Mouse (Mus musculus) kidney, adult 18-20 months (tissue): ENCODE data around the gene Mms22l.
"Not testable (repeated sequence)": the region's sequence is repeated elsewhere in the genome, so short reads cannot be mapped to it uniquely, and the experiment has no call there.

ENCODE experiments used
- DNase-seq: peaks from one replicate; pipeline ENCODE4 v3.0.0; 2021

The Mms22l gene

DNA sequence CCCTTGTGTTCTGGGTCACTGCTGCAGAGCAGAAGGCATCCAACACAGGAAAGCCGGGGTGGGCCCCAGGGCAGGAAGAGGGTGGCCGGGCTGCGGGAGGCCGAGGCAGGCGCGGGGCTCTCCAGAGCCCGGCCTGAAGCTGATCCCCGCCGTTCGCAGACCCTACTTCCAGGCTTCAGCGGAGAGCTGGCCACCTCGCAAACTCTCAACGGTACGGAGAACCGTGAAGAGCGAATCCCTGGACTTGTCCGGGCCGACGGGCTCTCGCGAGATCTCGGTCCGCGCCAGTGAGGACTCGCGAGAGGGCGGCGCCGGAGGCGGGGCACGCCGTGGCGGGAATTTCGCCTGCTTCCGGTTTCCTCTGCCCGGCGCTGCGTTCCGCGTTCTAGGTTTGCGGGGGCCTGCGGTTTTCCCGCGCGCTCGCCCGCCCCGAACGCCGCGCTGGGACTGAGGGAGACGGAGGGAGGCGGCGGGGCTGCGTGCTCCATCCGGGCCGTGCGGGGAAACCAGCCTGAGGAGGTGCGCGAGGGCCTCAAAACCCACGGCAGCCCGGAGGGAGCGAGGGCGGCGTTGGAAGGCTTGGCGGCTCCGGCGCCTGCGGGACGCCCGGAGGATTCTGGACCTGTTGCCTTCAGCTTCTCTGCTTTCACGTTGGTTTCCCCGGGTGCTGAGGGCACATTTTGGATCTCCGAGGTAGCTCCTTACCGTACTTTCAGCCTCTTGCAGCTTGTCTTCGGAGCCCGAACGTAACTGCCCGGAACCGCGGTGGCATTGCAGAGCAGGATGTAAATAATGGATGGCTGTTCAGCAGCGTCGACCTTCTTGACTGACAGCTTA is at the start of gene Mms22l:
Mms22l (plus strand) TSS at position 336 of the 837 bp plus-strand sequence.
- peak; percentile 94 for DNase-seq

DNA sequence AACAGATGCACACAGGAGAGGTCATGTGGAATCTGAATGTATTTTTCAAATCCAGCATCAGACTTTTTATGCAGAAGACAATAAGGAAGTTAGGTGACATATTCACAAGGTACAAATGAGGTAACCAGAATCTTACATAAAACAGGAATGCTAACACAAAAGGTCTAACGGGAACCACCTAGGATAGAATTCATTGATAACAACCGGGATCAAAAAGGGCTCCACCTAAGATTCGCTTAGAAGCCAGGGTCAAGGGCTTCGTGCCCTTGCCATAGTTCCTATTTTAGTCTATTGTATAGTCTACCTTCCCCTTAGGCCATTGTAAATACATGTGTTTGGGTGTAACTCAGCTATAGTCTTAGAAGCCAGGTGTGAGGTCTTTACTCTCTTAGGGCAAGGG is 12.2 kb upstream of the Mms22l start:
- not testable (repeated sequence) for DNase-seq

DNA sequence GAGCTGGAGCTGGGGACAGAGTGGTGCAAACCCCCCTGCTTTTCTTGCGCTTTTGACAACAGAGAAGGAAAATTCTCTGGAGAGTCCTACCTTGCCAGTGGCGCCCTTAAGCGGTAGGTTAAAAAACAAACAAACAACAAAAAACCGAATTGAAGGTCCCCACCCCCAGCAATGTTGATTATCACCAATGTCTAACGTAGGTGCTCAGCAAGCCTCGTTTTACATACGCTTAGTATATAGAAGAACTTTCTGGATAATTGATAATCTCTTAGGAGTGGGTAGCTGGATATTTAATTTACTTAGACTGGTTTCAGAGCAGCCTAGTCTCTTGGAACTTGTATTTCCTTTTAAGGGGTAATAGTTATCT is 685 bp downstream of the Mms22l start:
- DNase-seq = no peak

DNA sequence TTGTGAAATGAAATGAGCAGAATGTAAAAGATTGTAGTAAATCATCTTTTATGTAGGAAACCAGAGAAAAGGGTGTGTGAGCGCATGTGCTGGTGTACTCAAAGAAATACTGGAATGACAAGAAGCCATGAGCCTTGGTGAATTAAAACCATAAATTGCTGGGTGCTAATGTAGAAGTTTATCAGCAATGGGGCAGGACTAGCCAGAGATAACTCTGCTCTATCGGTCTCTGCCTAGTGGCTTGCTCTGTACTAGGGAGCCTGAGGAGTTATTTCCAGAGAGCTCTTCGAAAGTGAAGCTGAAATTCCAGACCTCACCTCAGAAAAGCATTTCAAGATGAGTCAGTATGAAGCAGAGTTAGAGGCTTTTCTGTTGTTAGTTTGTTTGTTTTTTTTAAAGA is 12.9 kb downstream of the Mms22l start:
- DNase-seq = no peak

DNA sequence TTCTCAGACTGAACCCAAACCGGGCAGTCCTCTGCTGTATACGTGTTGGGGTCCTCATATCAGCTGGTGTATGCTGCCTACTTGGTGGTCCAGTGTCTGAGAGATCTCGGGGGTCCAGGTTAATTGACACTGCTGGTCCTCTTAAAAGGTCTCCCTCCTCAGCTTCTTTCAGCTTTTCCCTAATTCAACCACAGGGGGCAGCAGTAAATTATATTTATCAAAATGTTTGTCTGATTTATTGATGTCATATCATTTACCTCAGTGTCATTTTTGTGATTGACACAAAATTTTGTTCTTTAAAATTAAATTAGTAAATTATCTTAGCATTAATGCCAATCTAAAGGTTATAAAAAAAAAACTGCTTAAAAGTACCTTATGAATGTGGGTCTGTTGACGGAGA is 40.7 kb downstream of the Mms22l start:
- no peak for DNase-seq

DNA sequence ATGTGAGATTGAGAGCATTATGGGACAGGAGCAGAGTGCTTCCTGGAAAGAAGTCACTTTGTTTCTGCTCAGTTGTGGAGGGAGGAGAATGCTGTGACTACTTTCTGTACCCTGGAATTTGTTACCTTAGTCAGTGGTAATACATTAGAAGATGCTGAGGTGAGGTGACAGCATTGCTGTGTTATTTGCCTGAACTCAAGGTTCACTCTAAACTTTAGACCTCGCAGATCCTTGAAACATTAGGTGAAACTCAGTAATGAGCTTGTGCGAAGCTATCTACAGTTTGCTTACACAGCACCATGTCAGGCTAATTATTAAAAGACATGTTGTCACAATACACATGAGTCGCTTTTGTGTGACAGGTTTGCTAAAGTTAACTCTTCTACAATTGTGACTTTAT is 47.2 kb downstream of the Mms22l start:
- DNase-seq = no peak

DNA sequence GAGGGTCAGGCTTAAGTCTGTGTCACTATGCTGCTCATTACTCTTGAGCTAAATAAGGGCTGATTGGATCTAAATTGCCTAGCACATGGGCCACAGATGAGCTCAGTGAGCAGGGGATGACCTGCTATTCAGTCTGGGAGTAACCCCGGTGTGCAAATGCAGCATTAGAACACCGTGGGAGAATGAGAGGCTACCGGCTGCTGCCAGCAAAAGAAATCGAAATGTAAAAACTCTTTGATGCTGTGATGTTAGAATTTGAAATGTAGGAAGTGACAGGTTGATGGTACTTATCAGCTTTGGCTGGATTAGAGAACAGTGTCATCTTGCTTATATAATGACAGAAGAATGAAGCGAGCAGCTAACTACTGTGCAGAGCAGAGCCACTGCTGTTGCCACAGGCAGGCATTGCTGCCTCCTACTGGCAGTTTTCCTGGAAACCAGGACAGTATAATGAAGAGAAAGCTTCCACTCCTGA is 48.5 kb downstream of the Mms22l start:
- DNase-seq = peak; percentile 26

DNA sequence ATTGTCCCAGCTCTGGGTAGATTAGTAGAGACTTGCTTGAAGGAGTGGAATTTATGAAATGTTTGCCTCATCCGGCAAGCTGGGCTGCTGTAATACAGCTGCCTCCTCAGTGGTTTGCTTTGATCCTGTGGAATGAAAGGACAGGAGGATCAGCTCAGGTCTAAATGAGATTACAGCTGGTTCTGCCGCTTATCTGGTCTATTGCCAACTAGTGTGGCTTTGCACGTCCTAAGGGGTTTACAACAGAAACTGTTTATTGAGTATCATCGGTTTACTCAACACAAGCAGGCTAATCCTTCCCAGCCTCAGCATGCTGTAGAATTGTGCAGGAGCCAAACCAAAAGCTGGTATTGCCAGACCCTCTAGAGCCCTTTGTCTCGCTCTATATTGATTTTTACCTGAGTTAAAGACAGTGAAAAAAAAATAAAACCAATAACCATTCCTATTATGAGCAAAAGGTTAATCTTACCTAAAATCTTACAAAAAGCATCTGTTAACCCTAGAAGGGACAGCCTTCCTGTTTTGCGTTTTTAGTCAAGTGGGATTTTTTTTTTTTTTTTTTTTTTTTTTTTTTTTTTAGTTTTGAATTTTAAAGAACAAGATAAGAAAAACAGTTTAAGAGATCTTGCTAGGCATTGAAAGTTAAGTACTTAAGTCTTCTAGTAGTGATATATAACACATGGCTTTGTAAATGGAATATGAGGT is 60.0 kb downstream of the Mms22l start:
- DNase-seq = no peak

DNA sequence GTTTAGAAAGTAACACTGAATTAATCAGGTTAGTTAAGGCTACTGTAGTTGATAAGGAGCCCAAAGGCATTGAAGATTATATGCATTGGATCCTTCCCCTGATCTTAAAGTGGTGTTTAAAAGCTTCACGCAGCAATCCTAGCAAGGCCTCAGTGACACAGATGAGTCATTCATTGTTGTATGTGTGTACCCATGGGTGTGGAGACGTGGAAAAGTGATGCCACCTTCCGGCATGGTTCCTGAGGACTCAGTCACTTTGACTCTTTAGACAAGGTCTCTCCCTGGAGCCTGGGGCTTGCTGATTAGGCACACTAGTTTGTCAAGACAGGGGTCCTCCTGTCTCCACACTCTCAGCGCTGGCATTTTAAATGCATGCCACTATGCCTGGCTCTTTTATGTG is 60.9 kb downstream of the Mms22l start:
- DNase-seq = no peak

DNA sequence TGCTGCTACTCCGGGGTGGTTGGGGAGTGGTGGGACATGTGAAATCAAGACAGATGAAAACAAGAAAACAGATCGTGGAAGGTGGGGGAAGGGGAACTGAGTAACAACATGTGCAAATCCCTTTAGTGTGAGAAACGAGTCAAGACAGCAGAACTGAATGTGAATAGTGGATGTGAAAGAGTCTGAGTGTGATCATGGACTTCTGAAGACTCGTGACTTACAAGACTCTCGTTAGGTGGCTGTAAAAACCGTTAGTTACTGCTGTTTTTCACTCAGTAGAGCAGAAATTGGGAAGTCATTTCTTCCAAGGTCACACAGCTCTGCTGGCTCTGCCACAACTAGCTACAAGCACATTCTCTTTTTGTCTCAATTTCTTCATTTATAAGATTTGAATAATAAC is 71.8 kb downstream of the Mms22l start:
- no peak for DNase-seq

DNA sequence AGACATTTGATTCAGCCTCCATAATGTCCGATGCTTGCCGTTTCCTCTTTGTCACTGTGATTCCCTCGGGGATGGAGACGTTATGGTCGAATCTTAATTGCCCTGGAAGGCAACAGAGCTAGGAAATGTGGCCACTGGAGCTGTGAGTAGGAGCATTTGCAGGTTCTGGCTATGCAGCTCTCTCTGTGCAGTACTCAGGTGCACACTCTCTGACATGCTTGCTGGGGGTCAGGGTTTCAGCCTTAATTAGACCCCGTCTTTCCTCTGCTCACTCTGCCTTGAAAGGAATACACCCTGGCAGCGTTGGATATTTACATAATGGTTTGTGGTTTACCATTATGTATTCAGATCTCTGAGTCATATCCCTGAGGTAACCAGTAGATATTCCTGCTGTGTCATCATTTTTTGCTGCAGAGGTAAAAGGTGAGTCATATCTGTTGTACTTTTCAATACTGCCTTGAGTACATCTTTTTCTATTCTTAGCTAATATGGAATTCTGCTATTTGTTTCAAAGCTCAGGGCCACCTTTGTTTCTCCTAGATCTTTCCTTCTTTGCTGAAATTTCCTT is 72.8 kb downstream of the Mms22l start:
- DNase-seq = no peak

DNA sequence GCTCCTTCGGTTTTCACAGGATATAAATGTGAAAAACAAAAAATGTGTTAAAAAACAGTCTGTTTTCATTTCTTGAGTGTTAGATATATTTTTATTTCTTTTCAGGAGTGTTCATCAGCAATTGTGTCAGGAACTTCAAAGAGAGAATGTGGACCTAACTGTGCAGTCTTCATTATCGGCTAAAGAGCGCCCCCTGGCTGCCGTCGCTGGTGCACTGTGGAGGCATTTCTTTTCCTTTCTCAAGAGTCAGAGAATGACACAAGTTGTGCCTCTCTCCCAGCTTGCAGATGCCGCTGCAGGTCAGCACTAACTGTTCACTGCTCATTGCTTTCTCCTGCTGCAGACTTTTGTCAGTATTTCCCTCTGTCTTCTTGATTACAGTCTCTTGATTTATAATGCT is 78.0 kb downstream of the Mms22l start:
- DNase-seq = peak; percentile 81

DNA sequence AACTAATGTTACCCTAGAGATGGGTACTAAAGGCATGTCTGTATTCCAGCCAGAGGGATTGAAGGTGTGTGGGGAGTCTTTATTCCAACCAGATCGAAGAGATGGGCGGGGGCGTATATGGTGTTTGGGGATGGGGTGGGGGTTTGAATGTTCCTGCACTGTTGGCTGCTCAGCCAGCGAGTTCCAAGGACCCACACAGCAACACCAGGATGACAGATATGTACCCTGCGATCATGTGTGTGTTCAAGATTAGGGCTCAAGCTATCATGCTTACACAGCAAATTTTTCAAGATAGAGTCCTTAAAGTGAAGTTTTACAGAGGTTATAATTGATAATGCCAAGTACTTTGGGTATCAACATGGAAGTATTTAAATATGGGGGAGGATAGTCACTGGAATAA is 81.3 kb downstream of the Mms22l start:
- DNase-seq = no peak

DNA sequence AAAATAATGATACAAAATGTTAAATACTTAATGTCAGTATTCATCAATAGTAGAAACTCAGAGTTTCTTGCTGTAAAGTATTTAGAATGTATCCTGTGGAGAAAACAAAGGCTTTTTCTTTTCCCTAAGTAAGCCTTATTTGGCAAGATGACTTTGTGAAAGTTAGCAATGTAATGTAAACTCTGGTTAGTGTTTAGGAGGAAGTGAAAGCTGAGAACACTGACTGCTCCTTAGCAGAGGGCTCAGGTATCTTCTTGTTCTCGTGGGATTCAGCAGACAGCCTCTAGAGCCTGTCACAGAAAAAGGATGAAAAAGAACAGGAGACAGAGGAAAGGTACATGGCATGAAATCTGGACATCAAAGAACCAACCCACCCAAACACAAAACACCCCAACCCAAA is 86.0 kb downstream of the Mms22l start:
- DNase-seq = no peak

DNA sequence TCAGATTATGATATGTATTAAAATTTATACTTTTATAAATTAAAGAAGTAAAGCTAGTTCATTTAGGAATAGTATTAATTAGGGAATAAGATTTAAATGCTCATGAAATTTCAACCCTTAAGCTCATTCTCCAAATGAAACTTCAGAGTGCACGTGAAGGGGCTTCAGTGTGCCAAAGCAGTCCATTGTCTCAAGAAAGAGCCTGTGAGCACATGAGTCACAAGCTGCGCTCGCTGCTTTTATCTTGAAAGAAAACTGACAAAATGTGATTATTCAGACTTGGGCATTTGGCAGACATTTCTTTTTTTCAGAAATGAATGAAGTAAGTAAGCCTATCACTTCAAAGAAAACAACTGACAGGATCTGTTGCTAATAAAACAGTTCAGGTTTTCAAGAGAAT is 87.7 kb downstream of the Mms22l start:
- no peak for DNase-seq

DNA sequence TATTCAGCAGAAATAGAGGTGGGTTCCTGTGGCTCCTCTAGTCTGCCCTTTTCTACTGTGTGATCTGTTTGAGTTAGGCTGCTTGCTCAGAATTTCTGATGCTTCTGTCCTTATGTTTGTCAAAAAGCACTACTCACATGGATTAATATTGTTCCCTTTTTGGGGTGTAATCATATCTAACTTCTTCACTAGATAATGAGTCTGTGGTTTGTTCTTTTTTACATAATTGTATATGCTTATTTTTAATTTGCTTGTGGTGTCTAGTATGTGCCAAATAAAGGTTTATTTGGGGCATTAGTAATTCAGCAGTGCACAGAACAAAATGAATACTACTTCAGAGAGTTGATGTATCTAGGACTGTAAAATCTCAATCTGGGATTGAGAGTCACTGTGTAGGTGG is 98.6 kb downstream of the Mms22l start:
- no peak for DNase-seq

DNA sequence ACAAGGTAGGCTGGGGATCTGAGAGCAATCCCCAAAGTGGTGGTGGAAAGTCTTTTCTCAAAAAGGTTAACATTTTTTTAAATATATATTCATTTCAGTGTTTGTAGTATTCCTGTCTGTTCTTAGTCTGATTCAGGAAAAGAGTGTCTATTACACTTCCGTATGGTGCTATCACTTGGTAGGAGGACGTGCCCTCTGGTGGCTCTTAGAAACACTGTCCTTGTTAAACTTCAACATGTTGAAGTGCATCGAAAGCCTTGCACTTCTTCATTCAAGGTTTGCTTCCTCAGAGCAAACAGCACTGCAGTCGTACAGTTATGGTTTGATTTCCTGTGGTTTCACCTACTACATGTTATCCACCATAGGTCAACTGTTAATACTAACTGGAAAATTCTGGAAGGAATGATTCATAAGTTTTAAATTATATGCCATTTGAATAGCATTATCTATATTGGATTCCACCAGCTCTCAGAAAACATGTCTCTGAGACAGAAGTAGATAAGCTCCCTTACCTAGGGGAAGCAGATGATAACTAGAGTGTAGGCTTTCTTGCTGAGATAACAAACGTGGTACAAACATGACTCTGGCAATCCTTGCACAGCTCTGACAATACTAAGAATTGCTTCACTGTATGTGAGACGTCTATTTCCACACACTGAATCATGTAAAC is 100.8 kb downstream of the Mms22l start:
- no peak for DNase-seq

DNA sequence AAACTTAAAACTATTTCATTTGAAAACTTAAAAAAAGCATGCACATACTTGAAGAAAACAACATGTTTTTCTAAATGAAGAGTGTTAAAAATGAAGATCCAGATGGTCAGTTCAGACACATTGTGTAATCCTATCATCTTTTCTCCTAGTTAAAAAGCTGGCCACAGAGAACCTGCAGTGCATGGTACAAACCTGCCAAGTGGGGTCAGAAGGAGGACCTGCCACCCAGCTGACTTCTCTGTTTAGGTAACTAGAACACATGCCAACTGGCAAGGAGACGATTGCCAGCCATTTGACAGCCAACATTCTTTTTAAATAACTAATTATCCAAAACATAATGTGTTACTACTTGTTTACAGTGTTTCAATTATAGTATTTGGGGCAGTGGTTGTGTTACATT is 102.4 kb downstream of the Mms22l start:
- DNase-seq = peak; percentile 3

DNA sequence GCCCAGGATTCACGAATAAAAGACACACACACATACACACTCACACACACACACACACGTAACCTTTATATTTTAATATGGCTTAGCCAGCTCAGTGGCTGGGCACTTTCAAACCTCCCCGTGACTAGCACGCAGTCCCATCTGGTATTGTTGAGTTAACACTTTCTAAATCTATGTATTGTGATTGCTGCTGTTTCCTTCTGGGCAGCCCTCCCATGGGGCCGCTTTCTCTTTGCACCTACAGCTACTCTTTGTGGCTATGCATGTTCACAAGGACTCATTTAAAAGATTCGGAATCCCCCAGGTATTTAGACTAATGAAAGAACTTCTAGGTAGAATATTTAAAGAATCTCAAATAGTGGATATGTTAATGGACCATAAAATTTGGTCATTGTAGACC is 105.5 kb downstream of the Mms22l start:
- DNase-seq = no peak

DNA sequence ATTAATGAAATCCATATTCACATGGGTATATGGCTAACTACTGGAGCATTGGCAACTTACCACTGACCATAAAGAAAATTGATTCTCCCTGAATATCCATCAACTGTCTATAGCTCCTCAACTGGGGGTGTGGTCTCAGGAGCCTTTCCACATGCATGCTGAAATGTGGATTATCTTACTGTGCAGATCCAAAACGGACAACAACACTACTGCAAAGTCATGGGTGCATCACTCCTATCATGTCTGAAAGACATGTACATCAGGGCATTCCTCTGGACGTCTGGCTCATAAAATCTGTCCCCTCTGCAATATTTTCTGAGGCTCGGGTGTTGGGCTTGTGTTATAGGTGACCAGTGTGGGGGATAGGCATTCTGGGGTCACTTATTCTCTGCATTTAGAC is 112.8 kb downstream of the Mms22l start:
- no peak for DNase-seq

DNA sequence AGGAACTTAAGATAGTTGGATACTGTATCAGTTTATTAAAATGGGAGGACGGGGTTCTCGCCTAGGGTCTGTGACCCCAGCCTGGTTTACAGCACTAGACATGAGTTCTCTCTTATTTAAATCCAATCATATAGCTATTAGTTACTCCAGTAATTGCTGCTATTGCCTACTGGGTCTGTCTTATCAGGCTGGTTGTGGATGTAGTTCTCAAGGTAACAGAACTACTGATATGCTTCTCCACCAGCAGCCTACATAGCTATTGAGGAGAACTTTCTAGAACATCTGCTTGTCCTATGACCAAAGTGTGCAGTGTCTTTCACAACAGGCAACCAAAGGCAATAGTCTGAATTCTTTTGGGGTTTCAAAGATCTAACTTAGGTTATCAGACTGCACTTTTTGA is 113.3 kb downstream of the Mms22l start:
- DNase-seq = no peak

DNA sequence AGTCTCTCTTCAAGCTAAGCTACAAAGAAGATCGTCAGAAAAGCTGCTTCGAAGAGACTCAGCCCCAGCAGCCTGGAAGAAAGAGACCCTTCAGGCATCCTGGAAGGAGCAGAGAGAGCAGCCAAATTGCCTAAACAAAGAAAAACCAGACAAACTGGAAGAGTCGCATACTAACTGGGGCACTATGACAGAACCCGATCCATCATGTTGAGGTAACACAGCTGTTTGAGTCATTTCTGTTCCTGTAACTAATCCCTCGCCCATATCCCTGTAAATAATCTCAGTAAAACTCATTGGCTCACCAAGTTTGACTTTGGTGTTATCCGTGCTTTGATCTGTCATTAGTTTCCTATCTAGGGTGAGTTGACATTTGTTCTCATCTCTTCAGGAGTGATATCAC is 123.8 kb downstream of the Mms22l start:
- DNase-seq = no peak

DNA sequence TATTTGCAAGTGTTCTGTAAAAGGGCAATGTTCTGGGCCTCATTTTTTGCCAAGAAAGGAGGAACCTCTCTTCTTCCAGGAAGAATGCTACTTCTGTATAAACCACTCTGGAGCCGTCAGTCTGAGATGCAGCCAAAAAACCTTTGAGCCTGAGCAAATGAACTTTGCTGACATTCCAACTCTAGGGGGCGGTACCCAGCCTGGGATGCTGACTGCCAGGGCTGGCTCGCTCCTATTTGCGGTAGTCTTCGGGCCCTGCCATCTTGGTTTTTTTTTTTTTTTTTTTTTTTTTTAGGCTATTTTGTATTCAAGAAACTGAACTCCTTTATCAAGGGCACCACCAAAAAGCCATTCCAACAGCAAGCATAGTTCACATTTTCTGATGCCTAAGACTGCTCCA is 124.2 kb downstream of the Mms22l start:
- DNase-seq = peak; percentile 18
